Mouse (Mus musculus) E14TG2a.4 (cell line): ENCODE measurements around the gene Syt6.

Source experiments
- CTCF ChIP-seq: conservative IDR thresholded peaks from 2 replicates; pipeline ENCODE4 v1.5.1; 2014; ENCODE audit warnings: low read length
- NANOG ChIP-seq: IDR thresholded peaks from 2 replicates; pipeline ENCODE4 v1.6.1; 2014; ENCODE audit warnings: borderline replicate concordance, low read length, mixed read lengths

DNA sequence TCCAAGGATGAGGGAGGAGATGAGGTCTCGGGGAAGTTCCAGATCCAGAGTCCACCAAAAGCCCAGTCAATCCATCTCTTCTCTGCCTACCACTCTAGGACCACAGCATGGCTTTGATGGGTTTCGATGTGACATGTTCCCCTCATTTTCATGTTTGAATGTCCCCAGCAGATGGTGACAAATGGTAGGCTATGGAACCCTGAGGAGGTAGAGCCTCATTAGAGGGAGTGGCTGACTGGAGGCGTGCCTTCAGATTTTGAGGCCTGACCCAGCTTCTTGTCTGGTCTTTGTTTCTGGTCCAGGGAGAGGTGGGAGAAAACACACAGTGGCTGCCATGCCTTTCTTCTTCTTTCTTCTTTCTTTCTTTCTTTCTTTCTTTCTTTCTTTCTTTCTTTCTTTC is 115.5 kb downstream of the Syt6 start:
- no peak for TF ChIP-seq CTCF
- TF ChIP-seq NANOG, result no peak
